Mouse (Mus musculus): ENCODE measurements around the gene Llgl2. TPM values are rescaled to one million over a fixed set of nuclear protein-coding genes. Genes with fewer than 3 reads are reported as not detected.

Gene Llgl2
- total RNA-seq, 2 experiments from 2014 or later = 17.9 to 18.2 TPM

GRCm38 (mm10) chr11:115859143-115859945 is 35.5 kb downstream of the Llgl2 start:
- intact Hi-C loops (cut with DNase I) = loop anchor here (1.0 to 2.0 kb wide), 3 partner anchors 19 to 137 kb away; partner anchors contain the start of gene Llgl2

GRCm38 (mm10) chr11:115863895-115864294 is 40.0 kb downstream of the Llgl2 start:
- no peak for DNase-seq
- intact Hi-C loops (cut with DNase I) = no loop called here

More at GRCm38 (mm10) chr11:115859143-115859945, 35.5 kb downstream of the Llgl2 start:
- peak; percentile 92 to 94 for DNase-seq

GRCm38 (mm10) chr11:115869393-115869792 is 45.5 kb downstream of the Llgl2 start:
- no peak for DNase-seq
- intact Hi-C loops (cut with DNase I) = loop anchor here (5.0 kb wide), 1 partner anchor 127 kb away; no protein-coding TSS in a partner anchor

- intact Hi-C loops (cut with DNase I) = no loop called here
- DNase-seq = no peak
Measured at GRCm38 (mm10) chr11:115872437-115872836, 48.6 kb downstream of the Llgl2 start.

- intact Hi-C loops (cut with DNase I) = loop anchor here (5.0 kb wide), 1 partner anchor 154 kb away; no protein-coding TSS in a partner anchor
- no peak for DNase-seq
Measured at GRCm38 (mm10) chr11:115875935-115876334, 52.1 kb downstream of the Llgl2 start.

GRCm38 (mm10) chr11:115876438-115876837 is 52.6 kb downstream of the Llgl2 start:
- intact Hi-C loops (cut with DNase I) = loop anchor here (5.0 kb wide), 1 partner anchor 154 kb away; no protein-coding TSS in a partner anchor
- DNase-seq = no peak

- intact Hi-C loops (cut with DNase I) = loop anchor here (5.0 kb wide), 1 partner anchor 155 kb away; no protein-coding TSS in a partner anchor
- DNase-seq = no peak
Measured at GRCm38 (mm10) chr11:115877174-115877755, 53.4 kb downstream of the Llgl2 start.

- DNase-seq = no peak
- intact Hi-C loops (cut with DNase I) = loop anchor here (5.0 kb wide), 1 partner anchor 156 kb away; no protein-coding TSS in a partner anchor
Measured at GRCm38 (mm10) chr11:115878071-115878470, 54.2 kb downstream of the Llgl2 start.

GRCm38 (mm10) chr11:115881002-115881401 is 57.2 kb downstream of the Llgl2 start:
- peak in 1 of 2 experiments; percentile 37 for DNase-seq
- intact Hi-C loops (cut with DNase I) = no loop called here

- intact Hi-C loops (cut with DNase I) = no loop called here
- DNase-seq = no peak
Measured at GRCm38 (mm10) chr11:115883251-115883650, 59.4 kb downstream of the Llgl2 start.

GRCm38 (mm10) chr11:115884361-115884760 is 60.5 kb downstream of the Llgl2 start:
- intact Hi-C loops (cut with DNase I) = no loop called here
- DNase-seq = no peak

- no peak for DNase-seq
- intact Hi-C loops (cut with DNase I) = no loop called here
Measured at GRCm38 (mm10) chr11:115885281-115885680, 61.4 kb downstream of the Llgl2 start.

GRCm38 (mm10) chr11:115886446-115886845 is 62.6 kb downstream of the Llgl2 start:
- intact Hi-C loops (cut with DNase I) = no loop called here
- DNase-seq = no peak

GRCm38 (mm10) chr11:115888020-115888419 is 64.2 kb downstream of the Llgl2 start:
- intact Hi-C loops (cut with DNase I) = no loop called here
- DNase-seq = no peak

- intact Hi-C loops (cut with DNase I) = no loop called here
- no peak for DNase-seq
Measured at GRCm38 (mm10) chr11:115889159-115889558, 65.3 kb downstream of the Llgl2 start.

GRCm38 (mm10) chr11:115892213-115892612 is 68.4 kb downstream of the Llgl2 start:
- intact Hi-C loops (cut with DNase I) = no loop called here
- no peak for DNase-seq

GRCm38 (mm10) chr11:115893071-115893470 is 69.2 kb downstream of the Llgl2 start:
- no peak for DNase-seq
- intact Hi-C loops (cut with DNase I) = no loop called here

GRCm38 (mm10) chr11:115894755-115895520 is 71.1 kb downstream of the Llgl2 start:
- intact Hi-C loops (cut with DNase I) = loop anchor here (2.0 kb wide), 1 partner anchor 26 kb away; no protein-coding TSS in a partner anchor

GRCm38 (mm10) chr11:115898446-115898845 is 74.6 kb downstream of the Llgl2 start:
- intact Hi-C loops (cut with DNase I) = no loop called here
- DNase-seq = no peak

More at GRCm38 (mm10) chr11:115894755-115895520, 71.1 kb downstream of the Llgl2 start:
- DNase-seq = peak; percentile 71 to 74

GRCm38 (mm10) chr11:115898886-115899285 is 75.0 kb downstream of the Llgl2 start:
- DNase-seq = peak; percentile 56 to 78
- intact Hi-C loops (cut with DNase I) = no loop called here

Measured in heart, postnatal 10 days (tissue).